11 mouse cellular contexts compared by ENCODE assay signal in the genomic region with DNA sequence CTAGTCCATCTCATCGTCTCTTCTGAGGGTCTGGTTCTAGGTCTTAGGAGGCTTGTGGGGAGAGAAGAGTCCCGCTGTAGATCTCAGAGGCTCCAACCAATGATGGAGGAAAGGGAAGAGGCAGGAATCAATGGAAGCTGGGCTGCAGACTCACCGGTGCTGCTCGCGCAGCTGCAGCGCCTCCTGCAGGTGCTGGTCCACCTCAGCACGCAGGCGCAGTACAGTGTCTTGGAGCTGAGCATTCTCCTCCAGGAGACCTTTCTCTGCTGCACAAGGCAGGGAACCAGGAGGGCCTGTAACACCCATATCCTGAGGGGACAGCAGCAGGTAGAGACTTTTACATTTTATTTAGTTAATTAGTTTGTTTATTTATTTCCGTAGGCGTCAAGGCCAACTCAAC. TPM values are rescaled to one million over a fixed set of nuclear protein-coding genes. Genes with fewer than 3 reads are reported as not detected.
A peak's percentile ranks its signal among the peaks of the same experiment; 100 is the strongest.
DNase-seq lines count a peak whose midpoint lies in the region; ATAC-seq and TF ChIP-seq lines count a peak whose summit lies in the region.
"Had no signal": no experiment of that assay in that cellular context is flagged by ENCODE, and none has a peak within 500 bp of the region (broad histone marks: within the 10 kb centered on the region; RNA-seq: fewer than 3 reads in every experiment).

No protein-coding gene starts in this region.

- no peak overlapping the region for H3K27ac ChIP-seq in heart, adult 2 months
- H3K27ac ChIP-seq in liver, postnatal 0 days (ENCODE audit: low read depth): no peak overlapping the region
- no peak overlapping the region for H3K27ac ChIP-seq in liver, embryonic 12.5 days
- H3K27ac ChIP-seq in CH12.LX (ENCODE audit: insufficient read depth, low read depth) (no peak overlapping the region), MEL (ENCODE audit: control insufficient read depth, low read depth, low read length) (no peak overlapping the region)
- H3K27ac ChIP-seq: neural tube, embryonic 13.5 days had no signal

- no peaks in the 10 kb centered on the region for H3K9me3 ChIP-seq in liver, postnatal 0 days (ENCODE audit: low read length)
- no peaks in the 10 kb centered on the region for H3K9me3 ChIP-seq in liver, embryonic 12.5 days (replicated peaks)
- H3K9me3 ChIP-seq in CH12.LX (replicated peaks; ENCODE audit: low read length) (no peaks in the 10 kb centered on the region), MEL (replicated peaks; ENCODE audit: insufficient read depth, low read length) (no peaks in the 10 kb centered on the region)
- H3K9me3 ChIP-seq: neural tube, embryonic 13.5 days had no signal

- H3K4me2 ChIP-seq in liver, postnatal 0 days (ENCODE audit: low read depth, low read length): no peak overlapping the region
- no peak overlapping the region for H3K4me2 ChIP-seq in liver, embryonic 12.5 days
- no peak overlapping the region for H3K4me2 ChIP-seq in CH12.LX (ENCODE audit: insufficient read depth, low read depth, poor library complexity, severe bottlenecking)
- H3K4me2 ChIP-seq: neural tube, embryonic 13.5 days had no signal

- in situ Hi-C loops in CH12.LX (cut with MboI; ENCODE audit: low pct_ligation_motif_present, low pct_unique_long_range_greater_than_20kb, low sequenced_read_pairs): loop anchor here (25.0 kb wide), 1 partner anchor 798 kb away; no protein-coding TSS in a partner anchor

- TF ChIP-seq EP300 in heart, adult 2 months (IDR thresholded peaks at IDR 0.05; ENCODE audit: insufficient read depth, low read depth, low read length): no peak
- TF ChIP-seq EP300 in liver, postnatal 0 days (IDR thresholded peaks at IDR 0.05; ENCODE audit: low read depth): no peak
- TF ChIP-seq EP300 in CH12.LX (IDR thresholded peaks at IDR 0.05; ENCODE audit: low read length) (no peak), MEL (IDR thresholded peaks at IDR 0.05; ENCODE audit: low read depth in 1 of 2, low read length in 2 of 2) (no peak)

- no peaks in the 10 kb centered on the region for H3K4me1 ChIP-seq in heart, adult 2 months (ENCODE audit: control insufficient read depth, insufficient read depth, low read length)
- H3K4me1 ChIP-seq in liver, postnatal 0 days (ENCODE audit: insufficient read depth): no peaks in the 10 kb centered on the region
- H3K4me1 ChIP-seq in liver, embryonic 12.5 days: 0 out of 2 replicates have a peak, but pooled peaks cover 4% of the 10 kb centered on the region
- peaks cover 4 to 28% of the 10 kb centered on the region in 2 experiments for H3K4me1 ChIP-seq in CH12.LX (ENCODE audit: control insufficient read depth in 1 of 2, insufficient read depth in 2 of 2)
- H3K4me1 ChIP-seq in MEL (ENCODE audit: control insufficient read depth in 1 of 2, insufficient read depth in 2 of 2, low read length in 2 of 2): no peaks in the 10 kb centered on the region
- H3K4me1 ChIP-seq: neural tube, embryonic 13.5 days had no signal

- DNase-seq in heart, adult 2 months: no peak
- no peak for DNase-seq in heart, postnatal 10 days
- DNase-seq in liver, postnatal 0 days: no peak
- DNase-seq in CH12.LX (ENCODE audit: extremely low read depth) (no peak), MEL (ENCODE audit: low read depth, low spot score) (no peak)
- no peak for DNase-seq in spleen, adult 12 weeks (ENCODE audit: low spot score)
- DNase-seq: right cerebral cortex, postnatal 14 days had no signal

- no peaks in the 10 kb centered on the region for H3K79me2 ChIP-seq in heart, adult 2 months (replicated peaks; ENCODE audit: control insufficient read depth, insufficient read depth, low read length)
- no peaks in the 10 kb centered on the region for H3K79me2 ChIP-seq in CH12.LX (replicated peaks; ENCODE audit: control insufficient read depth, extremely low read depth, insufficient read depth, poor library complexity, severe bottlenecking)
- H3K79me2 ChIP-seq in MEL (ENCODE audit: control insufficient read depth, insufficient read depth, low read length, poor library complexity): no peaks in the 10 kb centered on the region

- H3K4me3 ChIP-seq in heart, adult 2 months: no peak overlapping the region
- H3K4me3 ChIP-seq in liver, postnatal 0 days (ENCODE audit: low read depth, low read length): no peak overlapping the region
- H3K4me3 ChIP-seq in liver, embryonic 12.5 days: no peak overlapping the region
- H3K4me3 ChIP-seq in CH12.LX (replicated peaks in 1 of 3; ENCODE audit: low read depth in 2 of 3, low read length in 2 of 3, poor library complexity in 1 of 3) (no peak overlapping the region), MEL (ENCODE audit: control insufficient read depth in 1 of 2, insufficient read depth in 1 of 2, low read depth in 2 of 2, low read length in 2 of 2) (no peak overlapping the region)
- H3K4me3 ChIP-seq: neural tube, embryonic 13.5 days had no signal

- no peak for ATAC-seq in liver, postnatal 0 days
- ATAC-seq in liver, embryonic 12.5 days: no peak
- no peak for ATAC-seq in monocyte, adult 5-6 weeks (replicated peaks; ENCODE audit: insufficient number of reproducible peaks, low FRiP score, low TSS enrichment, poor library complexity, severe bottlenecking)
- ATAC-seq: intestine, embryonic 16.5 days had no signal

- 54% methylated on average over 10 of the region's 10 CpGs for WGBS in heart, adult 2 months
- 60% methylated on average over 10 of the region's 10 CpGs for WGBS in liver, postnatal 0 days (ENCODE audit: insufficient replicate concordance)
- 51% methylated on average over 10 of the region's 10 CpGs for WGBS in liver, embryonic 12.5 days (ENCODE audit: insufficient replicate concordance)

- TF ChIP-seq POLR2A in heart, adult 2 months (IDR thresholded peaks at IDR 0.05; ENCODE audit: insufficient read depth, low read depth, low read length): no peak
- no peak for TF ChIP-seq POLR2A in CH12.LX (IDR thresholded peaks at IDR 0.05; ENCODE audit: low read depth, low read length)
- no peak for TF ChIP-seq POLR2A in MEL (IDR thresholded peaks at IDR 0.05; ENCODE audit: control insufficient read depth in 1 of 2, insufficient read depth in 1 of 2, low read depth in 1 of 2, low read length in 2 of 2, poor library complexity in 1 of 2)

- TF ChIP-seq RAD21 in CH12.LX (IDR thresholded peaks at IDR 0.05; ENCODE audit: low read depth, low read length) (peak; percentile 0; the same call in 1 of the 2 replicates), MEL (IDR thresholded peaks at IDR 0.05; ENCODE audit: low read depth, low read length) (peak; percentile 4; the same call in 1 of the 2 replicates)

- no peaks in the 10 kb centered on the region for H3K27me3 ChIP-seq in heart, adult 2 months (ENCODE audit: control insufficient read depth, insufficient read depth, low read length)
- H3K27me3 ChIP-seq in liver, postnatal 0 days (ENCODE audit: insufficient read depth, low read length): no peaks in the 10 kb centered on the region
- no peaks in the 10 kb centered on the region for H3K27me3 ChIP-seq in liver, embryonic 12.5 days (replicated peaks)
- H3K27me3 ChIP-seq in CH12.LX (replicated peaks): no peaks in the 10 kb centered on the region
- peaks cover 3 to 8% of the 10 kb centered on the region in 2 experiments for H3K27me3 ChIP-seq in MEL (ENCODE audit: control insufficient read depth in 1 of 2, insufficient read depth in 2 of 2, low read length in 2 of 2)
- H3K27me3 ChIP-seq: neural tube, embryonic 13.5 days had no signal

- intact Hi-C loops in heart, adult 2 months (cut with DNase I): no loop called here
- intact Hi-C loops in heart, postnatal 10 days (cut with DNase I): no loop called here

- dilution Hi-C loops in CH12.LX (cut with MboI; ENCODE audit: extremely low pct_ligation_motif_present, extremely low pct_unique_long_range_greater_than_20kb, low sequenced_read_pairs): no loop called here

- TF ChIP-seq CTCF in heart, adult 2 months (IDR thresholded peaks at IDR 0.05): peak; percentile 29
- TF ChIP-seq CTCF in liver, postnatal 0 days (IDR thresholded peaks at IDR 0.05; ENCODE audit: low read depth): peak; percentile 36
- TF ChIP-seq CTCF in CH12.LX (conservative IDR thresholded peaks at IDR 0.05 in 1 of 2, IDR thresholded peaks at IDR 0.05 in 1 of 2; ENCODE audit: low read depth in 2 of 2, low read length in 2 of 2) (peak in 1 of 2 experiments; percentile 44; a peak in 3 of 4 replicates), MEL (IDR thresholded peaks at IDR 0.05 in 2 of 3, conservative IDR thresholded peaks at IDR 0.05 in 1 of 3; ENCODE audit: control insufficient read depth in 1 of 3, insufficient read depth in 1 of 3, low read depth in 2 of 3, low read length in 3 of 3, poor library complexity in 1 of 3, severe bottlenecking in 1 of 3) (peak; percentile 16 to 49 (median 30); a peak in 4 of 6 replicates)

- no peaks in the 10 kb centered on the region for H3K36me3 ChIP-seq in heart, adult 2 months (ENCODE audit: control insufficient read depth, insufficient read depth, low read length)
- no peaks in the 10 kb centered on the region for H3K36me3 ChIP-seq in liver, postnatal 0 days (replicated peaks; ENCODE audit: insufficient read depth, low read length)
- no peaks in the 10 kb centered on the region for H3K36me3 ChIP-seq in liver, embryonic 12.5 days
- H3K36me3 ChIP-seq in CH12.LX (replicated peaks in 1 of 2; ENCODE audit: control insufficient read depth in 1 of 2, insufficient read depth in 1 of 2, low read length in 1 of 2) (no peaks in the 10 kb centered on the region), MEL (ENCODE audit: control insufficient read depth in 1 of 2, insufficient read depth in 2 of 2, low read length in 2 of 2) (no peaks in the 10 kb centered on the region)
- H3K36me3 ChIP-seq: neural tube, embryonic 13.5 days had no signal

- no peak overlapping the region for H3K9ac ChIP-seq in heart, adult 2 months (ENCODE audit: low read depth, low read length)
- H3K9ac ChIP-seq in liver, postnatal 0 days (replicated peaks): no peak overlapping the region
- H3K9ac ChIP-seq in liver, embryonic 12.5 days: no peak overlapping the region
- no peak overlapping the region for H3K9ac ChIP-seq in CH12.LX (ENCODE audit: insufficient read depth, low read depth)
- H3K9ac ChIP-seq in MEL (ENCODE audit: control insufficient read depth, low read depth, low read length, poor library complexity, severe bottlenecking): no peak overlapping the region
- H3K9ac ChIP-seq: neural tube, embryonic 13.5 days had no signal

RNA-seq across cellular contexts. Expression of gene Med28, which starts 19.5 kb away (rescaled TPM):
- 10 to 100 TPM; 56.1 to 62.8 TPM for total RNA-seq in heart, adult 2 months (2021)
- polyA plus RNA-seq in heart, adult 2 months (2012; rRNA removed): 56.7 and 68.3 TPM in 2 replicates
- total RNA-seq in heart, postnatal 10 days (2021): 10 to 100 TPM; 50.4 to 53.8 TPM
- polyA plus RNA-seq in liver, postnatal 0 days (2015; fragmentation: Nextera tagmentation; extraction: Ambion mirVana): 70.5 and 72.2 TPM in 2 replicates
- 138 TPM in 2 replicates for polyA plus RNA-seq in liver, embryonic 12.5 days (2016; fragmentation: Nextera tagmentation; extraction: Ambion mirVana)
- total RNA-seq in CH12.LX (2012; rRNA removed): 103 and 106 TPM in 2 replicates
- total RNA-seq in CH12.LX (2014; rRNA removed): 107 and 114 TPM in 2 replicates
- 83.7 and 93.0 TPM in 2 replicates for polyA plus RNA-seq in CH12.LX (2012; ENCODE audit: insufficient read length, low read depth)
- total RNA-seq in MEL (2012; rRNA removed): 192 and 195 TPM in 2 replicates
- polyA plus RNA-seq in MEL (2012; ENCODE audit: insufficient read depth in 1 of 2, insufficient read length in 2 of 2, low read depth in 1 of 2, low replicate concordance in 2 of 2, missing spikeins in 1 of 2): 100 to 1,000 TPM in 1 of 2 experiments, not detected in 1; 177 TPM
- 37.8 to 56.8 TPM (median 40.7 TPM) in 3 replicates for total RNA-seq in monocyte, adult 5-6 weeks (2017)

RNA-seq across cellular contexts. Expression of gene Lap3, which starts 46.3 kb away (rescaled TPM):
- total RNA-seq in heart, adult 2 months (2021): 100 to 1,000 TPM in 1 of 2 experiments, 10 to 100 TPM in 1; 98.4 to 107 TPM
- 24.0 and 32.9 TPM in 2 replicates for polyA plus RNA-seq in heart, adult 2 months (2012; rRNA removed)
- 10 to 100 TPM; 77.1 to 77.2 TPM for total RNA-seq in heart, postnatal 10 days (2021)
- 50.3 and 50.8 TPM in 2 replicates for polyA plus RNA-seq in liver, postnatal 0 days (2015; fragmentation: Nextera tagmentation; extraction: Ambion mirVana)
- 67.2 and 69.0 TPM in 2 replicates for polyA plus RNA-seq in liver, embryonic 12.5 days (2016; fragmentation: Nextera tagmentation; extraction: Ambion mirVana)
- total RNA-seq in CH12.LX (2012; rRNA removed) (108 and 126 TPM in 2 replicates), CH12.LX (2014; rRNA removed) (130 and 146 TPM in 2 replicates), MEL (2012; rRNA removed) (203 and 205 TPM in 2 replicates)
- polyA plus RNA-seq in CH12.LX (2012; ENCODE audit: insufficient read length, low read depth) (167 and 211 TPM in 2 replicates), MEL (2012; ENCODE audit: insufficient read depth in 1 of 2, insufficient read length in 2 of 2, low read depth in 1 of 2, low replicate concordance in 2 of 2, missing spikeins in 1 of 2) (100 to 1,000 TPM; 172 to 213 TPM)
- 10.0 to 18.0 TPM (median 13.1 TPM) in 3 replicates for total RNA-seq in monocyte, adult 5-6 weeks (2017)
